Mouse (Mus musculus): ENCODE results near the gene Slc35e4.
"Not testable (repeated sequence)": the region's sequence is repeated elsewhere in the genome, so short reads cannot be mapped to it uniquely, and the experiment has no call there.

Slc35e4 gene

DNA sequence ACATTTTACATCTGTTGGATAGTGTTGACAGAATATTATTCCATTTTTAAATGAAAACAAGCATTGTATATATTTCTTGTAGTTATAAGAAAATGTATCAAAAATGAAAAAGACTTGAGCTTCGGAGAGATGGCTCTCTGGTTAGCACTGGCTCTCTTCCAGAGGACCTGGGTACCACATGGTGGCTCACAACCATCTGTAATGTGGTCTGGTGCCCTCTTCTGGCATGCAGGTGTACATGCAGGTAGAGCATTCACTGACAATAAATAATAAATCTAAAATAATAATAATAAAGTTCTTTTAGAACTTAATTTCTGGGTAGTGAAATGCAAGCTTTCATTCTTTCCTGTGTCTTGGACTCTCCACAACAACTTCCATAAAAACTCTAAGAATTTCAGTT lies 4.3 kb upstream of the Slc35e4 start:
- peak in 1 of 2 experiments; percentile 62 for DNase-seq (ENCODE audit: low spot score in 2 of 2)

DNA sequence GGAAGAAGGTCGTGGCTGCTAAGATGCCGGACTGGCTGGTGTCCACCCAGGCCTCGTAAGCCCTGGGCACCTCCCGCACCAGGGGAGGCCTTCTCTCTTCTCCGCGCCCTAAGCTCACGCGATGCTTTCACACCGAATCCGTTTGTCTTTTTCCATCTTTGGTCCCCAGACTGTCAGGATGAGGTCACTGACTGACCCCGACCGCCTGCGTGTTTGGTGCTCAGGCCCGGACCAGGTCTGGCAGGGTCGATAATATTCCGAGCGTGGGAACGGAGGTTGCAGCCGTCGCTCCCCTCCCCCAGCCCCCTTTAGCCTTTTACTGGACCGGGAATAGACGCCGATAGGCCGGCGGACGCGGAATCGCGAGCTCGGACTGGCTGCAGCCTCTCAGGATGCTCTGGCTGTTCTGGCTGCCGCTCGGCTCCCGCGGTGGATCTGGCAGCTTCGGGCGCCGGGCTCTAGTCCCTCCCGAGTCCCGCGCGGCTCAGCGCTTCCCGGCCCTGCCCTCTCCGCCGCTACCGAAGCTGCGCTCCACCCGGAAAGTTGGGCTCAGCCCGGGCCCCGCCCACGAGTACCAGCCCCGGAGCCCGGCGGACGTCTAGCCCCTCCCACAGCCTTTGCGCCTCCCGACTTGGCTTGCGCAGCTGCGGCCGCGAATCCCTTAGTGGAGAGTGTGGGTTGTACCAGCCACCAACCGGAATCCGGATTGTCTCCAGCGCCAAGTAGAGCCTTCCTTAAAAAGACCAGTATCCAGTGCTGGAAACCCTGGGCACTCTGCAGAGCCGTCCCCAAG lies 952 bp downstream of the Slc35e4 start:
- DNase-seq (ENCODE audit: low spot score in 2 of 2): peak; percentile 76 to 86

DNA sequence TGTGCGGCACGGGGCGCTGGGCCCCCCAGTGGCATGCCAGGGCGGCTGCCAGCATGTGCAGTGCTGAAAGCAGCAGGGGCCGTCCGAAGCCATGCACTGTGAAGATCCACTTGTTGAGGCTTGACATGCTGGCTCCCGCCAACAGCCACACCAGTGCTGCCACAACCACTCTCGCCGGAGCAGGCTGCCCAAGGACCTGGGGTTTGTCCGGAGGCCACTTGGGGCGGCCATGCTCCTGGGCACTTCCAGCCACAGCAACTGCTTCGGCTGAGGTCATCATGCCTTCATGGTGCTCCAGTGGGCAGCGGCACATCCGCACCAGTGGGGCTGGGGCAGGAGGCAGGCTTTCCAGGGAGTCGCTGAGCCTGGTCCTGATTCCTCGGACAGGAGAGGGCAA lies 1.6 kb downstream of the Slc35e4 start:
- DNase-seq (ENCODE audit: low spot score in 2 of 2): peak in 1 of 2 experiments; percentile 64

DNA sequence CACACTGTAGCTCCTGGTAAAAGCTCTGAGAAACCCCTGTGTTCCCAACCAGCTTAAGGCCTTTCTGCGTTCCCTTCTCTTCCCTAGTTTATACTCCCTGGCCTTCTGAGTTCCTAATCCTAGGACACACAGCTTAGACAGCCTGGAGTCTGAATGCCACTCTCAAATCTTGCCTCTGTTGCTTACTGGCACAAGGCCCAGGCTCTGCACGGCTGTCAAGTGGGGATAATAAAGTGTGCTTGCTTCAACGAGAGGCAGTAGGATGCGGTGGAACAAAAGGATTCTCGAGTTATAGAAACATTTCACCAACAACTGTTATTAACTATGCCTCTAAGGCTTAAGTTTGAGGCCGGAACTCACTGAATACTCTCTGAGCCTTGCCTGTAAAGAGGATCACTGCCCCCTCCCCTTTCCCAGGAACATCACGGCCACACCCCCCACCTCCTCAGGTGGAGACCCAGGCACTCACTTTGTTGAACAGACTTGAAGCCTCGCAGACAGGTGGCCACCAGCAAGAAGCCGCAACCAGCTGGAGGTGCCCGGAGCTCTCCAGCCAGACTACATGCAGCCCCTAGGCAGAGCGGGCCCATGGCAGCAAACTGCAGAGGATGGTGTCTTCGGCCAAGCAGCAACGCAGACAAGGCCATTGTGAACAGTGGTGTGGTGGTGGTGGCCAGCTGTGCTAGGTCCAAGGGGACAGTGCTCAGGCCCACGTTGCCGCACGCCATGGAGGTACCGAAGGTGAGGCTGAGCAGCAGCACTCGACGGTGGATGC lies 2.2 kb downstream of the Slc35e4 start:
- peak in 1 of 2 experiments; percentile 57 for DNase-seq (ENCODE audit: low spot score in 2 of 2)

DNA sequence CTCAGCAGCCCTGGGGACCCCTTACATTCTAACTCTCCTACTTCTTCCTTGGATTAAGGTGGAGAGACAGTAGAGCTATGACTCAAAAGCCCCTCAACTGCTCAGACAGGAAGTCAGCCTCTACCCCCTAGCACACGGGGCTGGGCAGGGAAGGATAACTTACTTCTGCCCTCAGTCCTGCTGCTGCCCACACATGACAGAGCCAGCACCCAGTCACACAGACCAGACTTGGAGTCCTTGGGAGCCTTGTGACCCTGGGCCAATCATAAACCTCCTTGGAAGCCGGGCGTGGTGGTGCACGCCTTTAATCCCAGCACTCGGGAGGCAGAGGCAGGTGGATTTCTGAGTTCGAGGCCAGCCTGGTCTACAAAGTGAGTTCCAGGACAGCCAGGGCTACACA lies 3.0 kb downstream of the Slc35e4 start:
- DNase-seq (ENCODE audit: low spot score in 2 of 2): not testable (repeated sequence)

DNA sequence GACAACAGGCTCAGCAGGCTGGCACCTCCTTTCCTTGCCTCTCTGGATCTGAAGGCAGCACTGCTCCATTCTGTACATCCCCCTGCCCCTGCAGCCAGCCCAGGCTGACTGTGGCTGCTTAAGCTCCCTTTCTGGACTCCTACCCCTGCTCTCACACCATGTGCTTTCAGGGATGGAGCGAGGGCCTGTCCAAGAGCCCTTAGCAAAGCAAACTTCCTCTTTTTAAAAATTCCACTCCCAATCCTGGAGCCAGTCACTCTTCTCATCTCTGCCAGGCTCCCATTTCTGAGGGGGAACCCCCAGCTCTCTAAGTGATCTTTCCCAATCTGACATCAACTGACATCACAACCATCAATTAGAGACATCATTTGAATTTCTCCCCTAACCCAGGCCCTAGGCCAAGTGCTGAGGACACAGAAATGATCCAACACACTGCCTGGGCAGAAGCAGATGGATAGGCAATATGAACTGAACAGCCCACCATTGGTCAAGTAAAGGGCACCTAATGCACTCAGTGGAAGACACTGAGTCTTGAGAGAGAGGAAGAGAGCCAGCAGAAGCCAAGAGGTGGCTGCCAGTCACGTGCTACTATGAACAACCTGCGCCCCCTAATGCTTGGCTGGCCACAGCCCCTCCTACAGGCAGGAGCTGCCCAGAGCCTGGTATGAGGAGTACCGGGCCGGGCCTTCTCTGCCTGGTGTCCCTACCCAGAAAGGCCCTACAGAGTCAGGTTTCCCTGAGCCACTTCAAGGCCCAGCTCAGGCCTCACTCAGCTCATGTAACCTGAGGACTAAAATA lies 3.8 kb downstream of the Slc35e4 start:
- peak in 1 of 2 experiments; percentile 54 for DNase-seq (ENCODE audit: low spot score in 2 of 2)

DNA sequence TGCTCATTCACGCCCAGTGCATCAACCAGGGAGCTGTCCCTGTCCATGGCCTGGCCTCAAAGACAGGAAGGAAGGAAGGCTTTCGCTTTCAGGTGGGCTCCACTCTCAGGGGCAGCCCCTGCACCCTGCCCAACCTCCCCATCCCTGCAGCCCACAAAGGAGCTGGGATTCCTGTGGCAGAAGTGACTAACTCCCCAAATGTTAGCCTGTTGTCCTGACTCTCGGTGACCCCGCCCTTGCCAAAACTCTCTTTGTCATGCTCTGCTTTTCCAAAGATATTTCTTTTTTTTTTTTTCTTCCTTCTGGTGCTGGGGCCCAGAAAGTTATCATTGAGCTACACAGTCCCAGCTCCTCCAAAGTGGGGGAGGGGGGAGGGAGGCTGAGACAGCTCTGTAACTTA lies 5.2 kb downstream of the Slc35e4 start:
- DNase-seq (ENCODE audit: low spot score in 2 of 2): no peak

DNA sequence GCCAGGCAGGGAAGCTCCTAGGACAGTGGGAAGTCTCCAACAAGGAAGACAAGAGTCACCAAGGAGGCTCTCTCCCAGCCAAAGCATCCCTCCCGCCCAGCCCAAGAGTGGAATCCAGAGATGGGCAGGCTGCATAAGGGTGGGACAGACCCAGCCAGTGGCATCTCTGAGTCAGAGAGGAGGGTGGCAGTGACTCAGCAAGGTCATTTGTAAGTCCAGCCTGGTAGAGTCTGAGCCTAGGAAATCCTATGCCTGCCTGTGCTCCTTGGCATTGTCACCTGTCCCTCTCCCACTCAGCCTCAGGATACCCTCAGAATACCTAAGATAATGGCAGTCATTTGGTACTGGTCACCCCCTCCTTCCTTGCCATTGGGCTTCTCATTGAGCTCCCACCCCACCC lies 9.0 kb downstream of the Slc35e4 start:
- no peak for DNase-seq (ENCODE audit: low spot score in 2 of 2)

DNA sequence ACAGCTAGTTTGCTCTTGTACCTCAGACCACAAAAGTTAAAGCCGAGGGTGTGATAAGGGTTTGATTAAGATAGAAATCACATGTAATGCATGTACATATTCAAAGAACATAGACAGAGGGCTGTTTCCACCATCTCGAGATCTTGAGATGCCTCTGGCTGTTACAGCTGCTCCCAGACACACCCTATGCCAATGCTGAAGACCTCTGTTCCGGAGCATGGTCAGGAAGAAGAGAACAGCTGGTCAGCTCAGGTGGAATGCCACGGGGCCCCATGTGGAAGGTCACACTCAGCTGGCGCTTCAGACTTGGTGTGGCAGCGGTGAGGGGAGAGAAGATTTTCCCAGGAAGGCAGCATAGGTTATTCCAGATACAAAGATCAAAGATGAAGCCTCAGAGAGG lies 9.8 kb downstream of the Slc35e4 start:
- DNase-seq (ENCODE audit: low spot score in 2 of 2): no peak

DNA sequence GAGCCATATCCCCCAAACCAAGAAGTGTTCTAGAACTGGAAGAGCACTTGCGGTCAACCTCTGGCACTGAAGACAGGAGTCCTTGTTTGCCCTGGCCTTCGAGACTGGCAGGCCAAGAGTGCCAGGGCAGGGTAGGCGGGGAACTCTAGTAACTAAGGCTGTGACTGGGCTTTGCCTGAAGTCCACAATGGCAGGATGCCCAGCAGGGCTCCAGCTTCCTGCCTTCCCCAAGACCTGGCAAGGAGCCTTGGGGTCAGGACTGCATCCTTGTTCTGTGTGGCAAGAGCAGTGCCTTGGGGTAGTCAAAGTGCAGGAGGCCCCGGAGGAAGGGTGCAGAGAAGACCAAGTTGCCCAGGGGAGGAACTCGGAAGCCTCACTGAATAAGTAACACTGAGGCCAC lies 11.4 kb downstream of the Slc35e4 start:
- no peak for DNase-seq (ENCODE audit: low spot score in 2 of 2)

DNA sequence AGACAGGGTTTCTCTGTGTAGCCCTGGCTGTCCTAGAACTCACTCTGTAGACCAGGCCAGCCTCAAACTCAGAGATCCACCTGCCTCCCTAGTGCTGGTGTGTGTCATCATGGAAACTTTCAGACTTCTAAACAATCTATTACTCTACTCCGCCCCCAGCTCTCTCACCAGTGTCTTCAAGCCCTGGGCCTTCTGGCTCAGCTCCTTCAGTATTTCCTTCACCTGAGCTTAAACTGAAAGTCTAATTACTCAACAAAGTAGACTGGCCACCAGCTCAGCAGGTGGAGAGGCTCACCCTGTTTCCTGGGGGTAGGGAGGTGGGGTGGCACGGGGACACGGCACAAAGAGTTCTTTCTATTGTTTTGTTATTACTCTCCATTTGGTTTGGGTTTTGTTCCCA lies 11.9 kb downstream of the Slc35e4 start:
- DNase-seq (ENCODE audit: low spot score in 2 of 2): no peak

DNA sequence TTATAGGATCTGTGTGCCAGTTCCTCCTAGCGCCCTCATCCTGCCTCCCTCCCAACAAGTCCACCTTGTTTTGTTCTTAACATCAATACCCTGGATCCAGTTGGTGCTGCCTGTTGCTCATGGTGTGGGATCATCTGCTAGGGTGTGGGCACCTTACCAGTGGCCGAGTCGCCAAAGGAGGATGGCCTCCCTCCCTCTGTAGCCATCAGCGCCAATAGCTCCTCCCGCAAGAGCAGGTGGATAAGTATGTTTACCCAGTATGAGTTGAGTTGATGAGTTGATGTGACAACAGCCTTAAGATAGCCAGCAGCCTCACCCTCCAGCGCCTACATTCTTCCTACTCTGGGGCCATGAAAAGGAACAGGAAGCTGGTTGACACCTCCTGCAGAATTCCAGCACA lies 14.2 kb downstream of the Slc35e4 start:
- no peak for DNase-seq (ENCODE audit: low spot score in 2 of 2)

DNA sequence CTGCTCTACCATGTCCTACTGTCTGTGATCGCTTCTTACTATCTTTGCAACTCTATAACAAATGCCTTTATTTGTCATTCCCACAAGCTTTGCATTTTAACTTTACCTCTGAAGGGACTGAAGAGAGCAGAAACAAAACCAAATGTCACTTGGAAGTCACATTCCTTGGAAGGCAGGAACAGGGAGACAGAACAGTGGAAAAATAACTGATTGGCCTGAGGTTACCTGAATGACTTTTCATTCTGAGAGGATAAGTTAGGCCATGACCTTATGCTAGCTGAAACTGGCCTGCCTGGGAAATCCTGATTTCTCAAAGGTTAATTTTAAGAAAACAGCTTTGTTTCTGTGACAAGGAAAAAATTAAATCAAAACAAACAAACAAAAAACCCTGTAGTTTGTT lies 18.5 kb downstream of the Slc35e4 start:
- DNase-seq (ENCODE audit: low spot score in 2 of 2): no peak

DNA sequence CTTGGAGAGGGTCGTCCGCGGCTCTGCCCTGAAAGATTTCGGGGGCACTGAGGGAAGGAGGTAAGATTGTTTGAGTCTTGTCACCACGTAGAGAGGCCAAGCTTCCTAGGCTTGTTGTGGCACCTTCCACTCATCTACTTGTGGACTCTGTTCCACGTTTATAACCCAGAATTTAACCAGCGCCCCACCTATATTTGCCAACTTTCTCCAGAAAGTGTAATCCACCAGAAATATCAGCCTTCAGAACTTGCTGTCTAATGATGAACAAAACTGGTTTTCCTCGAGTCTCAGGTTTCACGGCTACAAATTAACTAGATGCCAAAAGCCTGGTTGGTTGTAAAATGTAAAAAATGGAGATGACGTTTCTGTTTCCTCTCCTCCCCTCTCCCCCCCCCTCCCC lies 19.0 kb downstream of the Slc35e4 start:
- DNase-seq (ENCODE audit: low spot score in 2 of 2): no peak

DNA sequence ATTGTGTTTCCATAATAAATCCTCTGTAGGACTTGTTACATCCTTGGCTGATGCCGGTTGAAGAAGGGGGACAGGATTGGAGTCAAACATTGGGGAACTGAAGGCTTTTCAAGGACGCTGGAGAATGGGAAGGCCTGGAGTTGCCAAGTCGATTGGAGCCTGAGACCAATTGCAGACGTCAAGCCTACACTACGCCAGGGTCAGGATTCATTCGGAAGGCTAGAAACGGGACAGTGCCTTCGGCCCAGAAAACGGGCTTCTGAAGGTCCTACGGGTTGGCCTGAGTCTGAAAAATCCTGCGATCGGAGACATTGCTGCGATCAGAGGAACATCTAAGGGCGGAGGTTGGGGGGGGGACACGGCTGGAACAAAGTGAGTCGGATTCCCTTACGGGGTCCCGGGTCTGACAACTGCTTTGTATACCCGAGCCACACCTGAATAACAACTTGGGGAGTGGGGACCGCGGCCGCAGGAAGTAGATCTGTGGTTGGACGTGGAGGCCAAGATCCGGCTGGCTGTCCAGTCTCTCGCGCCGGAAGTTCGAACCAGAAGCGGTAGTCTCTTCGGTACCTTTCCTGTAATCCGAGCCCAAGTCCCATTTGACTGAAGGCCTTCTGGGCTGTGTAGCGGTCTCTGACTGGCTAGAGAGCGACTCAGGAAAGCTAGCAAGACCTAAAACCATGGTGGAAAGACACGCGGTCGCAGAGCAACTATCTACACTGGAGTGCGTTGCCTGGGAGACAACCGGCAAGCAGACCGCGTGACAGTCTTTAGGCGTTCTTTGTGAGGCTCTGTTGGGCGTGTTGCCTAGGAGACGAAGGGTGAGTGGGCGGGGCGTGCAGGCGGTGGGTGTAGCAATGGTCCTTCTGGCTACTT lies 19.8 kb downstream of the Slc35e4 start, which contains the start of the genes 4921536K21Rik and Dusp18:
4921536K21Rik (minus strand) TSS at position 693 of the 876 bp plus-strand sequence.
Dusp18 (plus strand) TSS at position 835 of the 876 bp plus-strand sequence.
- DNase-seq (ENCODE audit: low spot score in 2 of 2): peak; percentile 78 to 85

DNA sequence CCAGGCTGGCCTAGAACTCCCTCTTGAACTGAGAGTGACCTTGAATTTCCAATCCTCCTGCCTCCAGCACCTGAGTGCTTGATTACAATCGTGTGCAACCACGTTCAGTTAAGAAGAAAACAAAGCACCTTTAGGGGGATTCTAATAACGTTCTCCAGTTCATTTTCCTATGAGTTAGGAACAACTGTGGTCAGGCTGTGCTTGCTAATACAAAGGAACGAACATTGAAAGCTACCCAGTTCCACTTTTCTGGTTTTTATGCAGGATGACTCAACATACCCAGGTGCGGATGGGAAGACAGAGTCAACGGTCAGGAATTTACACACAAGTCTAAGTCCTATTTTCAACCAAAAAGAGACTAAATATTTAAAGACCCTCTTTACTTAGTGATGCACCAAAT lies 20.5 kb downstream of the Slc35e4 start:
- DNase-seq (ENCODE audit: low spot score in 2 of 2): no peak

DNA sequence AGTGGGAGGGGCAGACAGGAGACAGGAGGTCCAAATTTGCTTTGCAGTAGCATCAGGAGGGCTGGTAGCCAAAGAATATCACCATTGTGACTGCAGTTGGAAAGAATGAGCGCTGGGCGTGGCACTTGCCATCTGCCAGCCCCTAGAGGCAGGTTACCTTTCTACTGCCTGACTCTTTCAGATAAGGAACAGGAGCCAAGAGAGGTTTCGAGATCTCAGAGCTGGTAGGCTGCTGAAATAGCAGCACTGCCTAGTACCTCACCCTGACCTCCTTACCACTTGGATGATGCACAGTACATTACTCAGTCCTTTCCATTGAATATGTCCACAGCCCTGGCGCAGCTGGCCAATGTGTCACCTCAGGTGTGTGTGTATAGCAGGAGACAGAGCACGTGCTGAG lies 27.1 kb downstream of the Slc35e4 start:
- no peak for DNase-seq (ENCODE audit: low spot score in 2 of 2)

DNA sequence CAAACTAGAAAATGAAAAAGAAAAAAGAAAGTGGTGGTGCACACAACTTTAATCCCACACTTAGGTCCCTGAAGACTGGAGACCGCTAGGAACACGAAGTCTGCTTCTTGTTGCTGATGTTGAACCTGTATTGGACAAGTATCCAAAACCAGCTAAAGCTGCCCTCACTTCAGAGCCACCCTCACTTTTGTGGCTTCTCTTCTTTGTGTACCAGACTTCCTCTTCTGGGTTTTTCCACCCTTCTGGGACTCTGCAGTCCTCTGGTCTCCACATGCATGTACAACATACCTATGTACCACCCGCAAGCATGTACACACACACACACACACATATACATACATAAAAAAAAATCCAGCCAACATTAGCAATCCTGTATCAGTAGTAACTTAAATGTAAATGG lies 30.8 kb downstream of the Slc35e4 start:
- no peak for DNase-seq (ENCODE audit: low spot score in 2 of 2)

DNA sequence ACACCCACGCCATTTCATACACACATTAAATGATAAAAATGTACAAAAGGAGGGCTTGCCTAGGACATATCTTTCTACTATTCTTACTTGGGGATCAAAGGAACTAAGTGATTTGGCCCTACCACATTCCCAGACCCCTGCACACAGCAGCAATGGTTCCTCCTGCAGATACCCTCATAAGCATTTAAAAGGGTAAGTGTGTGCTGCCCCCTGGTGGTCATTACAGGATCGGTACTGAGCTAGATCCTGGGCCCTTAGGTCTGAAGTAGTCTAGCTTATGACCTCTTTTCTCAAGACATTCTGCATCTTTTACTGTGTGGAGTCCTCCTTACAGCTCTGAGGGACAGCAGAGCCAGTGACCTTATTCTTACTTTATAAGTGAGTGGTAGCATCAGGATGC lies 34.6 kb downstream of the Slc35e4 start:
- DNase-seq (ENCODE audit: low spot score in 2 of 2): peak; percentile 51 to 85

DNA sequence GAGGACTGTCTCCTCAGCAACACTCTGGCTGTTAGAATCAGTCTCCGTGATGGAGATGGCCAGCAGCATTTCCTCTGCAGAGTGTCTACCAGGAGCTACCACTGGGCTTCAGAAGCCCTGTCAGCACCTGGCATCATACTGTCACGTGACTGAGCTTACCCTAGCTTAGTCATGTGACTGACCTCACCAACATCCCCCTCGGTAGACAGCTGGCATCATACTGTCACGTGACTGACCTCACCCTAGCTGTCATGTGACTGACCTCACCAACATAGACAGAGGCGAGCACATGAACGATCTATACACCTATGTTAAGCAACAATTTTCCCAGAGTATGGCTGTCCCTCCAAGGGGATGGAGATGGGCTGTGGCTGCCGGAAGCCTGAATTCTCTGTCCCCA lies 35.8 kb downstream of the Slc35e4 start:
- no peak for DNase-seq (ENCODE audit: low spot score in 2 of 2)

DNA sequence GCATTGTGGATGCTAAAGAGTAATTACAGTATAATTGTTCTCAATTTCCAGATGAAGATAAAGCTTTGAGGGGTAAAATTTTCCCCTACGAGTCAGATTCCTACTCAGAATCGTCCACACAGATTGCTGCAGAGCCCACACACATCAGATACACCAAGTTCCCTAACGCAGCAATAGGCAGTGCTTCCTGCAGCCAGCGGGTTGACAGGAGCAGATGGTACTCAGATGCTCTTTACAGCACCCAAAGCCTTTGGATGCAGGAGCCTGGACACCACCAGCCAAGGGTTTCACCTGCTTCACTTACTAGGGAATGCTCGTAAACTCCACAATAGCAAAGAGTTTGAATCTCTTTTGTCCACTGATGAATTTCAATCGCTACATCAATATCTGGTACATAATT lies 38.0 kb downstream of the Slc35e4 start:
- DNase-seq (ENCODE audit: low spot score in 2 of 2): no peak
